Mouse (Mus musculus) forebrain, embryonic 15.5 days (tissue): ENCODE results near the gene Mapk12. TPM values are rescaled to one million over a fixed set of nuclear protein-coding genes. Genes with fewer than 3 reads are reported as not detected.
A peak's percentile ranks its signal among the peaks of the same experiment; 100 is the strongest.

Experiments used
- ATAC-seq: fragments of 200-750 bp; cut with Nextera tagmentation; replicated peaks from 2 replicates; pipeline ENCODE4 v1.8.0; 2017; ENCODE audit warnings: mild to moderate bottlenecking, moderate TSS enrichment, moderate library complexity
- H3K27ac ChIP-seq: fragments of 300-500 bp; sonication (generic); replicated peaks from 2 replicates; pipeline ENCODE4 v1.5.1; 2015; ENCODE audit warnings: mild to moderate bottlenecking, inconsistent platforms
- H3K27me3 ChIP-seq: fragments of 300-500 bp; sonication (generic); 2 replicates; pipeline ENCODE4 v1.6.1; 2015; ENCODE audit warnings: inconsistent platforms
- H3K36me3 ChIP-seq: fragments of 300-500 bp; sonication (generic); 2 replicates; pipeline ENCODE4 v1.6.1; 2015; ENCODE audit warnings: mild to moderate bottlenecking, inconsistent platforms
- H3K4me1 ChIP-seq: fragments of 300-500 bp; sonication (generic); 2 replicates; pipeline ENCODE4 v1.6.1; 2015; ENCODE audit warnings: inconsistent platforms
- H3K4me2 ChIP-seq: fragments of 300-500 bp; sonication (generic); replicated peaks from 2 replicates; pipeline ENCODE4 v1.6.1; 2015; ENCODE audit warnings: mild to moderate bottlenecking, inconsistent platforms
- H3K4me3 ChIP-seq: fragments of 300-500 bp; sonication (generic); 2 replicates; pipeline ENCODE4 v1.5.1; 2015; ENCODE audit warnings: mild to moderate bottlenecking, inconsistent platforms
- H3K9ac ChIP-seq: fragments of 300-500 bp; sonication (generic); replicated peaks from 2 replicates; pipeline ENCODE4 v1.6.1; 2015; ENCODE audit warnings: mild to moderate bottlenecking, inconsistent platforms
- H3K9me3 ChIP-seq: fragments of 300-500 bp; sonication (generic); 2 replicates; pipeline ENCODE4 v1.6.1; 2016; ENCODE audit warnings: inconsistent platforms
- WGBS: fragments of 180-500 bp; shearing (Covaris S2); methylation state at CpG from one replicate; pipeline ENCODE4 v1.1.7; 2015; ENCODE audit warnings: mixed read lengths; 5-methylcytosine and 5-hydroxymethylcytosine counted together
- polyA plus RNA-seq: library from polyadenylated mRNA; unstranded; fragments of >200 nt; fragmentation: Nextera tagmentation; extraction: Ambion mirVana; gene quantifications from 2 replicates; pipeline ENCODE4 v1.2.1, GENCODE M21; 2015

Gene Mapk12
- polyA plus RNA-seq, 1 experiment from 2014 or later, result 5.8 TPM

- no peaks in the 10 kb centered on the region for H3K9me3 ChIP-seq
- peak overlapping the region; percentile 84 for H3K4me2 ChIP-seq
- ATAC-seq, result 0 out of 2 replicates have a peak, but pooled peaks have one; percentile 7
- H3K27ac ChIP-seq, result no peak overlapping the region
- no peaks in the 10 kb centered on the region for H3K27me3 ChIP-seq
- H3K9ac ChIP-seq, result no peak overlapping the region
- H3K4me1 ChIP-seq, result peaks cover 42% of the 10 kb centered on the region
- peak overlapping the region; percentile 78 for H3K4me3 ChIP-seq
- 82% methylated on average over 24 of the region's 24 CpGs for WGBS
- peaks cover 6% of the 10 kb centered on the region; the same call in 1 of the 2 replicates for H3K36me3 ChIP-seq
These were observed 5.4 kb upstream of the Mapk12 start for GRCm38 (mm10) chr15:89145813-89146350.

DNA sequence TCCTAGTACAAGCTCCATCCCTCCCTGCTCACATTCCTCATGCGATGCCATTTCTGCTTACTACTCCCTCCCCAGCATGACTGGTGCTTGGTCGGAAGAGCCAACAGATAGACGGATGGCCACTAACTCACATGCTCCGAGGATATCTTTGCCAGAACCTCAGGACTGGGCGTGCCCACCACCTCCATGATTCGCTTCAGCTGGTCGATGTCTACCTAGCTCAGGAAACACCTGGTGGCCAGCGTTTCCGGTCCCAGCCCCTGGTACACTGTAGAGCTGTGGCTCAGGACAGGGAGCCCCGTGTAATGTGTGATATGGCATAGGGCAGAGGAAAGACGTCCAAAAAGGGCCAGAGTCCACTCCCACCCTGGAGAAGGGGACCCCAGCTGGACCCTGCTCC, 4.5 kb upstream of the Mapk12 start:
- H3K4me1 ChIP-seq, result peaks cover 47% of the 10 kb centered on the region
- H3K36me3 ChIP-seq, result peaks cover 6% of the 10 kb centered on the region; the same call in 1 of the 2 replicates
- H3K27ac ChIP-seq, result no peak overlapping the region
- ATAC-seq, result no peak
- H3K9ac ChIP-seq, result no peak overlapping the region
- no peak overlapping the region for H3K4me2 ChIP-seq
- WGBS, result 92% methylated on average over 11 of the region's 11 CpGs
- H3K4me3 ChIP-seq, result no peak overlapping the region
- H3K9me3 ChIP-seq, result no peaks in the 10 kb centered on the region
- peaks cover 1% of the 10 kb centered on the region; the same call in 1 of the 2 replicates for H3K27me3 ChIP-seq

GRCm38 (mm10) chr15:89143134-89143533, 2.6 kb upstream of the Mapk12 start:
- no peak overlapping the region for H3K27ac ChIP-seq
- no peak overlapping the region for H3K4me3 ChIP-seq
- WGBS, result 93% methylated on average over 2 of the region's 2 CpGs
- no peak overlapping the region for H3K9ac ChIP-seq
- no peak for ATAC-seq
- peaks cover 6% of the 10 kb centered on the region; the same call in 1 of the 2 replicates for H3K36me3 ChIP-seq
- no peak overlapping the region for H3K4me2 ChIP-seq
- H3K27me3 ChIP-seq, result peaks cover 9% of the 10 kb centered on the region; the same call in 1 of the 2 replicates
- H3K9me3 ChIP-seq, result no peaks in the 10 kb centered on the region
- peaks cover 42% of the 10 kb centered on the region for H3K4me1 ChIP-seq

DNA sequence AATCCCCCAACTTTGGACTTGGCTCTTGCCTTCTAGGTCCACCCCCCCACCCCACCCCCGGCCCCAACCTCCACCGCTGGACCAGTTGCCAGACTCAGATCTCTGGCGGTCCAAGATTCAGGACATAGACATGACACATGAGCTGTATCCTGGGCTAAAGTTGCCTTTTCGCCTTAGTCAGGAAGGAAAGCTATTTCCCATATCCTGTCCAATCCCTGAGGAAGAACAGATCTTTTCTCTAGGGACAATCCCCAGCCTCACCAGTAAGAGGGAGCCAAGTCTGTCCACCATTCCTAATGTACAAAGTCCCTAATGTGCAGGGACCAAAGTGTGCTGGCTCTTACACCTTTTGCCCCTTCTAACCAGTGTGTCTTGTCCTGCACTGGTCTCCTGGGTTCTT, 1.4 kb upstream of the Mapk12 start:
- Histone ChIP-seq H3K36me3 (peaks cover 6% of the 10 kb centered on the region; the same call in 1 of the 2 replicates), H3K9ac (no peak overlapping the region), H3K4me2 (no peak overlapping the region), H3K27me3 (peaks cover 9% of the 10 kb centered on the region; the same call in 1 of the 2 replicates), H3K27ac (no peak overlapping the region), H3K4me1 (peaks cover 30% of the 10 kb centered on the region), H3K4me3 (no peak overlapping the region), H3K9me3 (no peaks in the 10 kb centered on the region)
- WGBS, result 72% methylated on average over 4 of the region's 4 CpGs
- ATAC-seq, result no peak

DNA sequence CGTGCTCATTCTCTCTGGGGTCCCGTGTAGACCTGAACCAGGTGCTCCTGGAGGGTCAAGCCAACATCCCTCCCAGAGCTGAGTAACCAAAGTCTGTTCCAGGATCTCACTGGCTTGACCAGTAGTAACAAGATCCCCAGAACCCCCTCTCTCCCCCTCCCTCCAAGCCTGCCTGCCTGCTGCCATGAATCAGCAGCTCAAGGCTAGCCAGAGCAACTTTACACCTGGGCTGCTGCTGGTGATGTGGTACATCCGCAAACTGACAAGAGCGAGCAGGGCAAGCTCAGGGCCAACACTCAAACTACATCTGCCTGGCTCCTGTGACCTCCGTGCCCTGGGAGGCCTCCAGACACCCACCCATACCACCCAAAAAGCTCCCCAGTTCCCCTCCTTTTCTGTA, 940 bp upstream of the Mapk12 start:
- no peak overlapping the region for H3K9ac ChIP-seq
- H3K9me3 ChIP-seq, result no peaks in the 10 kb centered on the region
- no peak overlapping the region for H3K4me3 ChIP-seq
- no peak for ATAC-seq
- H3K4me1 ChIP-seq, result peaks cover 25% of the 10 kb centered on the region
- H3K27ac ChIP-seq, result no peak overlapping the region
- peaks cover 9% of the 10 kb centered on the region; the same call in 1 of the 2 replicates for H3K27me3 ChIP-seq
- H3K36me3 ChIP-seq, result peaks cover 6% of the 10 kb centered on the region; the same call in 1 of the 2 replicates
- WGBS, result 27% methylated on average over 5 of the region's 5 CpGs
- 0 out of 2 replicates have a peak overlapping the region, but pooled peaks have one; percentile 88 for H3K4me2 ChIP-seq

DNA sequence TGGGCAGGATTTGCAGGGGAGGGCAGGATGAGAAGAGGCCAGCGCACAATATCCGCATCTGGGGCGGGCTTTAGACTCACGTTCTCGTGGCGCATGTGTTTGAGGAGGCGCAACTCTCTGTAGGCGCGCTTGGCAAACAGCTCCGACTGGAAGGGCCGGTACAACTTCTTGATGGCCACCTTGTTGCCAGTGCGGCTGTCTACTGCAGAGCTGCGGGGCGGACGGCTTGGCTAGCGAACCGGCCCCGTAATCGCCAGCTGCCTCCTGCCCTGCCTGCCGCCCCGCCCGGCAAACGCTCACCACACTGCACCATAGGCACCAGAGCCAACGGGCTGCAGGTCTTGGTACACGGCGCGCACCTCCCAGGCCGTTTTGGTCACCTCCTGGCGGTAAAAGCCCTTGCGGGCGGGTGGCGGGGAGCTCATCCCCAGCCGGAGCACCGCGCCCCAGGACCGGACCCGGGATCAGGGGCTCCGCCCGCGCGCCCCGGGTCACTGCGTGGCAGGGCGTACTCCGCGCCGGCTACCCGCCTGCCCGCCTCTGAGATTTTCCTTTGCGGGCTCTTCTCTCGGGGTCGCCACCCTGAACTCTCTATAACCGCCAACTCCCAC, 350 bp downstream of the Mapk12 start:
- Histone ChIP-seq H3K36me3 (peaks cover 6% of the 10 kb centered on the region; the same call in 1 of the 2 replicates), H3K4me2 (peak overlapping the region; percentile 88), H3K9ac (peak overlapping the region; percentile 57), H3K9me3 (no peaks in the 10 kb centered on the region), H3K4me1 (peaks cover 19% of the 10 kb centered on the region), H3K4me3 (peak overlapping the region; percentile 42), H3K27me3 (peaks cover 9% of the 10 kb centered on the region; the same call in 1 of the 2 replicates), H3K27ac (no peak overlapping the region)
- peak; percentile 57 for ATAC-seq
- WGBS, result under 1% methylated on average over 53 of the region's 53 CpGs

DNA sequence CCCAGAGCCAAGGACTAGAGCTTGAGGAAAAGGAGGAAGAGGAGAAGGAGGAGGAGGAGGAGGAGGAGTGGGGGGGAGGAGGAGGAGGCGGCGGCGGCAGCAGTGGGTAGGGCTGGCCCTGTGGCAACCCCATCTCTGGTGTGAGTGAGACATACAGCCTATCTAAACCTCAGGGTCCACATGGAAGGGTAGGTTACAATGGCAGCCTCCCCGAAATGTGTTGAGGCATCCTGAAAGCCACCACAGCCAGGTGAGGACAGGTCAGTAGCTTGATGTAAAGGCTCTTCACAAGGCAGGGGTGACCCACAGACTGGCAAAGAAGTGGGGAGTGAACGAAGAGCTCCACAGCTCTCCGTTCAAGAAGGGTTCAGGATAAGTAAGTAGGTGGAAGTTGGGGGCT, 2.0 kb downstream of the Mapk12 start:
- no peaks in the 10 kb centered on the region for H3K9me3 ChIP-seq
- 95% methylated on average over 6 of the region's 6 CpGs for WGBS
- ATAC-seq, result no peak
- no peak overlapping the region for H3K4me3 ChIP-seq
- no peak overlapping the region for H3K4me2 ChIP-seq
- H3K27me3 ChIP-seq, result peaks cover 9% of the 10 kb centered on the region; the same call in 1 of the 2 replicates
- H3K9ac ChIP-seq, result no peak overlapping the region
- no peak overlapping the region for H3K27ac ChIP-seq
- H3K4me1 ChIP-seq, result peaks cover 19% of the 10 kb centered on the region
- H3K36me3 ChIP-seq, result no peaks in the 10 kb centered on the region

GRCm38 (mm10) chr15:89138046-89138405, 2.5 kb downstream of the Mapk12 start:
- peaks cover 9% of the 10 kb centered on the region; the same call in 1 of the 2 replicates for H3K27me3 ChIP-seq
- H3K4me2 ChIP-seq, result no peak overlapping the region
- H3K4me1 ChIP-seq, result peaks cover 19% of the 10 kb centered on the region
- H3K9me3 ChIP-seq, result no peaks in the 10 kb centered on the region
- H3K4me3 ChIP-seq, result no peak overlapping the region
- no peak overlapping the region for H3K27ac ChIP-seq
- H3K36me3 ChIP-seq, result no peaks in the 10 kb centered on the region
- ATAC-seq, result no peak
- H3K9ac ChIP-seq, result no peak overlapping the region
- WGBS, result 88% methylated on average over 7 of the region's 7 CpGs

DNA sequence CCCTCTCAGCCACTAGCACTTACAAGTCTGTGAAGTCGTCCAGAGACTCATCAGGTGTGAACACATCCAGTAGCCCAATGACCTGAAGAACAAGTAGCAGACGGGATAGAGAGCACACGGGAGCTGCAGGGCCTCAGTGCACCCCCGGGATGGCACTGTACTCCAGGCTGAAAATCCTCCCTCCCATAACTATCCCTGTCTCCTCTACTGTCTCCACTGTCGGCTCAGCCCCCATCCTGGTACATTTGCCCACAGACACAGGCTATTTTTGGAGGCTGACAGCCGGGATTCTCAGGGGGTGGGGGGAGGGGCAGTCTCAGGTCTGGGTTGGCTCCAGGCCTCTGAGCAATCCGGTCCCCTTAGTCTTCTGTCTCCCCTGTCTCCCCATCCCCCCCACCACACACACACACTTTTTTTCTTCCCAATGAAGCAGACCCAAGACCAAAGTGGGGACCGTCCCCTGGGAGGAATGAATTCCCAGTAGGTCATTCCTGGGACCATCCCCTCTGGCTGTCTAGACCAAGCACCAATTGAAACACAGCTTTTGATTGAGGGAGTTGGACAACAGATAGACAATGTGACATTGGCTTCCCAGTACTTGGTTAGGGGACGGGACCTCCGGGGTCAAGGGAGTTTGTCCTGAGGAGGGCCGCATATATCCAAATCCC, 3.0 kb downstream of the Mapk12 start:
- Histone ChIP-seq H3K9ac (no peak overlapping the region), H3K9me3 (no peaks in the 10 kb centered on the region), H3K36me3 (no peaks in the 10 kb centered on the region), H3K4me2 (no peak overlapping the region), H3K4me1 (peaks cover 19% of the 10 kb centered on the region), H3K27me3 (peaks cover 9% of the 10 kb centered on the region; the same call in 1 of the 2 replicates), H3K4me3 (no peak overlapping the region), H3K27ac (no peak overlapping the region)
- 73% methylated on average over 11 of the region's 11 CpGs for WGBS
- ATAC-seq, result no peak

GRCm38 (mm10) chr15:89136461-89137155, 3.9 kb downstream of the Mapk12 start:
- Histone ChIP-seq H3K9me3 (no peaks in the 10 kb centered on the region), H3K27me3 (peaks cover 9% of the 10 kb centered on the region; the same call in 1 of the 2 replicates), H3K4me1 (peaks cover 19% of the 10 kb centered on the region), H3K36me3 (no peaks in the 10 kb centered on the region), H3K4me2 (no peak overlapping the region), H3K9ac (no peak overlapping the region), H3K27ac (no peak overlapping the region), H3K4me3 (no peak overlapping the region)
- WGBS, result 91% methylated on average over 5 of the region's 5 CpGs
- no peak for ATAC-seq

GRCm38 (mm10) chr15:89131316-89131715, 9.2 kb downstream of the Mapk12 start:
- Histone ChIP-seq H3K9ac (no peak overlapping the region), H3K9me3 (no peaks in the 10 kb centered on the region), H3K4me3 (no peak overlapping the region), H3K27me3 (no peaks in the 10 kb centered on the region), H3K27ac (no peak overlapping the region), H3K4me1 (peaks cover 16% of the 10 kb centered on the region), H3K4me2 (no peak overlapping the region), H3K36me3 (no peaks in the 10 kb centered on the region)
- ATAC-seq, result no peak
- 92% methylated on average over 3 of the region's 3 CpGs for WGBS

GRCm38 (mm10) chr15:89130245-89130644, 10.3 kb downstream of the Mapk12 start:
- Histone ChIP-seq H3K36me3 (peaks cover 3% of the 10 kb centered on the region; the same call in 1 of the 2 replicates), H3K4me3 (no peak overlapping the region), H3K27me3 (no peaks in the 10 kb centered on the region), H3K4me2 (no peak overlapping the region), H3K4me1 (peaks cover 16% of the 10 kb centered on the region), H3K9ac (no peak overlapping the region), H3K27ac (no peak overlapping the region), H3K9me3 (no peaks in the 10 kb centered on the region)
- ATAC-seq, result no peak
